Mouse (Mus musculus) myocyte (in vitro differentiated cells): Measurements from ENCODE around the gene Itpripl2. TPM values are rescaled to one million over a fixed set of nuclear protein-coding genes. Genes with fewer than 3 reads are reported as not detected.

Source experiments
- H3K27me3 ChIP-seq: one replicate; pipeline ENCODE4 v1.6.1; 2011; ENCODE audit not compliant: control insufficient read depth, insufficient read depth, insufficient read length
- H3K36me3 ChIP-seq: one replicate; pipeline ENCODE4 v1.6.1; 2011; ENCODE audit not compliant: control insufficient read depth, insufficient read depth
- H3K4me2 ChIP-seq: one replicate; pipeline ENCODE4 v1.6.1; 2011; ENCODE audit warnings: low read depth, control low read depth
- H3K4me3 ChIP-seq: one replicate; pipeline ENCODE4 v1.5.1; 2011; ENCODE audit warnings: mild to moderate bottlenecking, control low read depth, moderate library complexity
- H3K79me2 ChIP-seq: one replicate; pipeline ENCODE4 v1.6.1; 2011; ENCODE audit not compliant: control insufficient read depth, insufficient read depth
- H3ac ChIP-seq: one replicate; pipeline ENCODE4 v1.6.1; 2011; ENCODE audit not compliant: control insufficient read depth, insufficient read length
- CEBPB ChIP-seq: IDR thresholded peaks from 2 replicates; pipeline ENCODE4 v1.6.1; 2011; ENCODE audit warnings: mild to moderate bottlenecking, moderate library complexity; ENCODE audit not compliant: poor library complexity, insufficient read depth, severe bottlenecking
- E2F4 ChIP-seq: IDR thresholded peaks from one replicate; pipeline ENCODE4 v1.6.1; 2011; ENCODE audit warnings: mild to moderate bottlenecking, control low read depth, moderate library complexity; ENCODE audit not compliant: insufficient read depth
- MAX ChIP-seq: IDR thresholded peaks from one replicate; pipeline ENCODE4 v1.6.1; 2011; ENCODE audit warnings: low read depth, mild to moderate bottlenecking, control low read depth
- MYOD1 ChIP-seq, 3 experiments: IDR thresholded peaks; one replicate each; pipeline ENCODE4 v1.6.1; 2011; ENCODE audit warnings: control low read depth in 2 of 3, low read depth in 2 of 3, mild to moderate bottlenecking in 2 of 3, moderate library complexity in 1 of 3; ENCODE audit not compliant: insufficient read length in 2 of 3, control insufficient read depth in 1 of 3
- MYOG ChIP-seq, 3 experiments: IDR thresholded peaks; one replicate each; pipeline ENCODE4 v1.6.1; 2011; ENCODE audit warnings: control low read depth in 2 of 3, low read depth in 2 of 3, mild to moderate bottlenecking in 2 of 3; ENCODE audit not compliant: insufficient read length in 2 of 3, control insufficient read depth in 1 of 3, insufficient read depth in 1 of 3
- POLR2A ChIP-seq: IDR thresholded peaks from one replicate; pipeline ENCODE4 v1.6.1; 2011; ENCODE audit warnings: low read depth, mild to moderate bottlenecking, control low read depth, moderate library complexity; ENCODE audit not compliant: insufficient read length
- POLR2AphosphoS2 ChIP-seq: IDR thresholded peaks from one replicate; pipeline ENCODE4 v1.6.1; 2011; ENCODE audit warnings: low read depth, control low read depth; ENCODE audit not compliant: insufficient read length
- REST ChIP-seq: IDR thresholded peaks from one replicate; pipeline ENCODE4 v1.6.1; 2011; ENCODE audit warnings: mild to moderate bottlenecking, control low read depth, moderate library complexity; ENCODE audit not compliant: insufficient read depth, insufficient read length
- SRF ChIP-seq: IDR thresholded peaks from one replicate; pipeline ENCODE4 v1.6.1; 2011; ENCODE audit warnings: low read depth; ENCODE audit not compliant: control insufficient read depth, insufficient read length
- TCF12 ChIP-seq: IDR thresholded peaks from one replicate; pipeline ENCODE4 v1.6.1; 2011; ENCODE audit warnings: mild to moderate bottlenecking, control low read depth; ENCODE audit not compliant: poor library complexity, insufficient read depth, severe bottlenecking
- TCF3 ChIP-seq: IDR thresholded peaks from one replicate; pipeline ENCODE4 v1.6.1; 2011; ENCODE audit warnings: low read depth, control low read depth; ENCODE audit not compliant: insufficient read length
- USF1 ChIP-seq: IDR thresholded peaks from one replicate; pipeline ENCODE4 v1.6.1; 2011; ENCODE audit warnings: low read depth, mild to moderate bottlenecking, control low read depth, moderate library complexity
- polyA plus RNA-seq: library from polyadenylated mRNA; unstranded; fragments of >200 nt; fragmentation: generic; extraction: Trizol; gene quantifications from one replicate; pipeline ENCODE4 v1.2.1, GENCODE M21; 2012; ENCODE audit warnings: missing spikeins

Itpripl2 gene
- polyA plus RNA-seq, 1 experiment, result 10.7 TPM

DNA sequence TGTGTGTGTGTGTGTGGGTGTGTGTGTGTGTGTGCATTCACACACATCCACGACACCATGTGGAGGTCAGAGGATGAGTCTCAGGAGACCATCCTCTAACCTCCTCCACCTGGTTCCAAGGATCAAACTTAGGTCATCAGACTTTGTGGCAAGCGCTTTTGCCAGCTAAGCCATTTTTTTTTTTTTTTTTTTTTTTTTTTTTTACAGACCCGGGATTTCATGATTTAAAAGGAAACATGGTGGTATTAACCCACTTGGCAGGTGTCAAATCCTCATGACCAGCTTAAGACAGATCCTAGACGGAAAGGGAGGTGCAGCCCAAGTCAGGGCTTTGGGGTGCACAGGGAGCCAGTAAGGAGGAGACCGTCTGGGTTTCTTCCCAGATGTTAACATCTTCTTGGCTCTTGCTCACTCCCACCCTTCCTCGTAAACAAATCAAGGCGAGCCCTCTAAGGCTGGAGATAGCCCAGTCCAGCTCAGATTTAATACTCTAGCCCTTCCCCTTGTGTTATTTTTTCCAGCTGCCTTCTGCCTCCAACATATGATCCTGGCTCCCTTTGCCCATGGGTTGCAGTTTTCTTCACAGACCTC is 47.8 kb downstream of the Itpripl2 start:
- no peaks in the 10 kb centered on the region for H3K27me3 ChIP-seq
- no peak overlapping the region for H3K4me3 ChIP-seq
- peak overlapping the region; percentile 70 for H3K4me2 ChIP-seq
- no peak overlapping the region for H3ac ChIP-seq
- no peaks in the 10 kb centered on the region for H3K79me2 ChIP-seq
- TF ChIP-seq MYOD1 (IDR thresholded peaks at IDR 0.05; ENCODE audit: control insufficient read depth in 1 of 3, insufficient read length in 2 of 3, low read depth in 2 of 3) (peak in 1 of 3 experiments; percentile 9), POLR2A (no peak)
- H3K36me3 ChIP-seq, result no peaks in the 10 kb centered on the region

DNA sequence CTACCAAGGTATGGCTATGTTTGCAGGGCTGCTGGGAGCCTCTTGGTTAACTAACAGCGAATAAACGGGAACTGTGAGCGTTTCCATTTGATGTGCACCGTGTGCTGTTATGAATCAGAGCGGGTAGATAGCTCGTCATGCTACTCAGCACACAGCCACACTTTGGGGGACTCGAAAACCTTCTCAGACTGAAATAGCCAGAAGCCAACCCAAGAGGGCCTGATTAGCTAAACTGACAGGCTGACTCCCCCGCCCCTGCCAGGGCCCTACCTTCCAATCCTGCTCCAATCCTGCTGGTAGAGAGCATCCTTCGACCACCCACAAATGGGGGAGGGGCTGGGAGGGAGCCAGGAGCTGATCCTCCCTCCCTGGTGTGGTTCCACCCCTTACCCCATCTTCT is 48.4 kb downstream of the Itpripl2 start:
- Histone ChIP-seq H3K79me2 (no peaks in the 10 kb centered on the region), H3K36me3 (no peaks in the 10 kb centered on the region), H3K4me3 (no peak overlapping the region), H3ac (no peak overlapping the region), H3K27me3 (no peaks in the 10 kb centered on the region), H3K4me2 (peak overlapping the region; percentile 70)
- TF ChIP-seq TCF12 (no peak), MYOD1 (IDR thresholded peaks at IDR 0.05; ENCODE audit: control insufficient read depth in 1 of 3, insufficient read length in 2 of 3, low read depth in 2 of 3) (no peak), E2F4 (no peak), MAX (no peak), SRF (no peak), MYOG (IDR thresholded peaks at IDR 0.05; ENCODE audit: control insufficient read depth in 1 of 3, insufficient read depth in 1 of 3, insufficient read length in 2 of 3, low read depth in 2 of 3) (no peak), POLR2A (no peak), CEBPB (no peak)

DNA sequence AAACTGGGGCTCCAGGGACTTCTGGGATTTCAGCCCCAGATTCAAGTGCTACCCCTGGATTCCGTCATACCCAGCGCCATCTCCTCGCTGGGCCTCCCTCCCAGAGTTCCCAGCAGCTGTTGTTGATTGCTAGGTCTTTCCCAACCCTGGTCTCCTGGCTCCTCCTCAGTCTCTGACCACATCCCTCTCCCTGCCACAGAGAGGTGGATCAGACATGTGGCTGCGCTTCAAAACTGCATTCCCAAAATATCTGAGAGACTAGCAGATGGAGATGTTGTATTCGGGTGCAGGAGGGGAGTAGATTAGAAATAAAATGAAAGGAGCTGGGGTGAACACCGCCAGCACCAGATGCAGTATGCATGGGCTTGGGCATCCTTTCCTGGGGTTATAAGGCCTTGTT is 50.2 kb downstream of the Itpripl2 start:
- no peak overlapping the region for H3ac ChIP-seq
- no peaks in the 10 kb centered on the region for H3K79me2 ChIP-seq
- peak overlapping the region; percentile 48 for H3K4me2 ChIP-seq
- TF ChIP-seq CEBPB, result peak; percentile 67
- no peak for TF ChIP-seq TCF12
- no peak for TF ChIP-seq E2F4
- peak; percentile 36 to 84 (median 47) for TF ChIP-seq MYOG (IDR thresholded peaks at IDR 0.05; ENCODE audit: control insufficient read depth in 1 of 3, insufficient read depth in 1 of 3, insufficient read length in 2 of 3, low read depth in 2 of 3)
- TF ChIP-seq POLR2AphosphoS2, result no peak
- peak in 2 of 3 experiments; percentile 66 to 70 for TF ChIP-seq MYOD1 (IDR thresholded peaks at IDR 0.05; ENCODE audit: control insufficient read depth in 1 of 3, insufficient read length in 2 of 3, low read depth in 2 of 3)
- no peak for TF ChIP-seq MAX
- no peak for TF ChIP-seq POLR2A
- H3K4me3 ChIP-seq, result no peak overlapping the region
- no peaks in the 10 kb centered on the region for H3K36me3 ChIP-seq
- no peaks in the 10 kb centered on the region for H3K27me3 ChIP-seq

DNA sequence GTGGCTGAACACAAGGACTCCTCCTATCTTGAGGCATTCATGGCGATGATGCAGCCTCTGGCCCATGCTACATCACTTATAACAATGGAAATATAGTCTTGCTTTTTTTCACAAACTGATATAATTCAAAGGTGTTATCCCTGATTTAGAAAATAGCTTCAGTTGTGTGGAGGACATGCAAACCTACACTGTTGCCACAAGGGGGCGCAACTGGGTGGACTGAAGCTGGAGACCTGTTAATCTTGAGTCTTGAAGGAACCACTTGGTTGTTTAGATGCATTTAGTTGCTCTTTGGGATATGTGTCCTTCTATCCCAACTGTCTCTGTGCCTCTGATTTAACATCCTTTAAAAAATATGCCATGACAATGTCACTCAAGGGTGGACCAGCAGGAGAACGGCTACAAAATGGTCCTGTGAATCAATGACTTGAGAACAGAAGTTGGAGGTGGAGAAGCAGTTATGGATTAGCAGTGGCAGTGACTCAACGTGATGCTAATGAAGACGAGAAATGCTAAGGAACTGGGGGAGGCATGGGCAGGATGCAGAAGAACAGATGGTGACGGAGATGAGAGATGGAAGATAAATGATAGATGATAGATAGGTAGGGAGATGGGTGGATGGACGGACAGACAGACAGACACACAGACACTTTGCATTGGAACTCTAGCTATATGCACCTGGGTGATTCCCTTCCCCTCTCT is 54.5 kb downstream of the Itpripl2 start:
- Histone ChIP-seq H3K36me3 (no peaks in the 10 kb centered on the region), H3K79me2 (no peaks in the 10 kb centered on the region), H3K4me3 (no peak overlapping the region), H3K4me2 (no peak overlapping the region), H3K27me3 (no peaks in the 10 kb centered on the region), H3ac (no peak overlapping the region)
- TF ChIP-seq SRF (no peak), POLR2A (no peak), MAX (no peak), REST (no peak), TCF3 (no peak), E2F4 (no peak), MYOG (IDR thresholded peaks at IDR 0.05; ENCODE audit: control insufficient read depth in 1 of 3, insufficient read depth in 1 of 3, insufficient read length in 2 of 3, low read depth in 2 of 3) (no peak), POLR2AphosphoS2 (no peak), CEBPB (no peak), MYOD1 (IDR thresholded peaks at IDR 0.05; ENCODE audit: control insufficient read depth in 1 of 3, insufficient read length in 2 of 3, low read depth in 2 of 3) (no peak), TCF12 (no peak), USF1 (no peak)

Other genes with a start within 250 kb of the Itpripl2 start
- gene Smg1, start 248.3 kb downstream of the Itpripl2 start, polyA plus RNA-seq, result 7.9 TPM
- 5.4 TPM for gene Syt17, start 43.8 kb downstream of the Itpripl2 start, polyA plus RNA-seq
- gene Coq7, start 41.4 kb upstream of the Itpripl2 start, polyA plus RNA-seq, result 36.2 TPM
- 0.02 TPM for gene Tmc7, start 92.8 kb upstream of the Itpripl2 start, polyA plus RNA-seq
- gene Tmc5, start 105.3 kb upstream of the Itpripl2 start, polyA plus RNA-seq, result not detected
- 76.5 TPM for gene Gde1, start 213.8 kb upstream of the Itpripl2 start, polyA plus RNA-seq
- 1.9 TPM for gene Ccp110, start 220.6 kb upstream of the Itpripl2 start, polyA plus RNA-seq
- gene Vps35l, start 248.3 kb upstream of the Itpripl2 start, polyA plus RNA-seq, result 35.7 TPM